Mouse (Mus musculus): ENCODE data around the gene Nxph3.

Gene Nxph3

GRCm38 (mm10) chr11:95514298-95514861 is at the start of gene Nxph3:
Gene Nxph3, minus strand, starts transcription at chr11:95514570.
- peak; percentile 85 for DNase-seq (ENCODE audit: low read depth)

GRCm38 (mm10) chr11:95563849-95564248 is 49.5 kb upstream of the Nxph3 start:
- no peak for DNase-seq (ENCODE audit: low read depth)

GRCm38 (mm10) chr11:95560773-95561172 is 46.4 kb upstream of the Nxph3 start:
- no peak for DNase-seq (ENCODE audit: low read depth)

GRCm38 (mm10) chr11:95559761-95560160 is 45.4 kb upstream of the Nxph3 start:
- no peak for DNase-seq (ENCODE audit: low read depth)

- DNase-seq (ENCODE audit: low read depth) = no peak
Measured at GRCm38 (mm10) chr11:95557719-95558118, 43.3 kb upstream of the Nxph3 start.

- DNase-seq (ENCODE audit: low read depth) = no peak
Measured at GRCm38 (mm10) chr11:95557032-95557431, 42.7 kb upstream of the Nxph3 start.

- no peak for DNase-seq (ENCODE audit: low read depth)
Measured at GRCm38 (mm10) chr11:95555279-95555678, 40.9 kb upstream of the Nxph3 start.

GRCm38 (mm10) chr11:95550301-95551021 is 36.1 kb upstream of the Nxph3 start:
- no peak for DNase-seq (ENCODE audit: low read depth)

GRCm38 (mm10) chr11:95546021-95546782 is 31.8 kb upstream of the Nxph3 start:
- DNase-seq (ENCODE audit: low read depth) = no peak

GRCm38 (mm10) chr11:95544546-95545327 is 30.4 kb upstream of the Nxph3 start:
- no peak for DNase-seq (ENCODE audit: low read depth)

GRCm38 (mm10) chr11:95540637-95541385 is 26.4 kb upstream of the Nxph3 start:
- no peak for DNase-seq (ENCODE audit: low read depth)

- peak; percentile 30 for DNase-seq (ENCODE audit: low read depth)
Measured at GRCm38 (mm10) chr11:95538378-95539104, 24.2 kb upstream of the Nxph3 start.

GRCm38 (mm10) chr11:95533484-95534160 is 19.3 kb upstream of the Nxph3 start:
- peak; percentile 94 for DNase-seq (ENCODE audit: low read depth)

- no peak for DNase-seq (ENCODE audit: low read depth)
Measured at GRCm38 (mm10) chr11:95532353-95533072, 18.1 kb upstream of the Nxph3 start.

- DNase-seq (ENCODE audit: low read depth) = no peak
Measured at GRCm38 (mm10) chr11:95528231-95528630, 13.9 kb upstream of the Nxph3 start.

GRCm38 (mm10) chr11:95527307-95527706 is 12.9 kb upstream of the Nxph3 start:
- DNase-seq (ENCODE audit: low read depth) = no peak

GRCm38 (mm10) chr11:95521563-95521962 is 7.2 kb upstream of the Nxph3 start:
- DNase-seq (ENCODE audit: low read depth) = peak; percentile 89

GRCm38 (mm10) chr11:95520456-95521072 is 6.2 kb upstream of the Nxph3 start:
- peak; percentile 93 for DNase-seq (ENCODE audit: low read depth)

- DNase-seq (ENCODE audit: low read depth) = no peak
Measured at GRCm38 (mm10) chr11:95519996-95520395, 5.6 kb upstream of the Nxph3 start.

Measured in NIH3T3 (cell line).